In the genomic region with DNA sequence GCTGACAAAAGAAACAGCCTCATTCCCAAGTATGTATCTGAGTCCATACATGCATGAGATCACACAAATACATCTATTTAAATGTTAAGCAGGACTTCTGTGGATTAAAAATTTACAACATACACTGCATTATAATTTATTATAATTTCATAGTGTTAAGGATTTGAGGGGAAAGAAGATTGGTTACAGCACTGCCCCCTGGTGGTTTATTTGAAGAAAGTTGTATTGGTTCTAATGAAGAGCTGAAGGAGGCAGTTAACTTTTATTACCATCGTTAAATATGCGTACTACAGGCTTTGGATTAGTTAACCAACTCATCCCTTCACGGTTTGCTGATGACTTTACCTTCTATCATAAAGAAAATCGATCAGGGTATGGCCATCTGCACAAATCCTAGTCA, we compare ENCODE assay signal across 11 mouse cellular contexts. TPM values are rescaled to one million over a fixed set of nuclear protein-coding genes. Genes with fewer than 3 reads are reported as not detected.
A peak's percentile ranks its signal among the peaks of the same experiment; 100 is the strongest.
DNase-seq lines count a peak whose midpoint lies in the region; ATAC-seq and TF ChIP-seq lines count a peak whose summit lies in the region.
"Had no signal": no experiment of that assay in that cellular context is flagged by ENCODE, and none has a peak within 500 bp of the region (broad histone marks: within the 10 kb centered on the region; RNA-seq: fewer than 3 reads in every experiment).

No protein-coding gene starts in this region.

- peak; percentile 81 for TF ChIP-seq CTCF in left cerebral cortex, adult 2 months (IDR thresholded peaks at IDR 0.05)

- H3K27ac ChIP-seq in left cerebral cortex, adult 2 months = no peak overlapping the region
- H3K27ac ChIP-seq: heart, embryonic 13.5 days; limb, embryonic 12.5 days; neural tube, embryonic 13.5 days had no signal

- peak; percentile 36 for DNase-seq in embryo, embryonic 10 days (ENCODE audit: low spot score)
- no peak for DNase-seq in embryo, embryonic 9.5 days (ENCODE audit: extremely low spot score)
- no peak for DNase-seq in left cerebral cortex, adult 2 months (ENCODE audit: extremely low spot score in 1 of 2, low spot score in 2 of 2)
- no peak for DNase-seq in left cerebral cortex, adult 18-20 months (ENCODE audit: low spot score in 2 of 2)
- DNase-seq in MN1 (ENCODE audit: low spot score) = peak; percentile 38
- DNase-seq in right cerebral cortex, adult 2 months (ENCODE audit: low spot score in 2 of 2) = no peak
- no peak for DNase-seq in ovary, postnatal 10 days (ENCODE audit: low spot score)

- ATAC-seq in inflammation-experienced regulatory T-cells, adult 6 months = peak; percentile 48

- H3K4me3 ChIP-seq in left cerebral cortex, adult 2 months = no peak overlapping the region
- H3K4me3 ChIP-seq: heart, embryonic 13.5 days; limb, embryonic 12.5 days; neural tube, embryonic 13.5 days had no signal

- intact Hi-C loops in left cerebral cortex, adult 2 months (cut with DNase I) = no loop called here

RNA-seq across cellular contexts. Expression of a gene that starts 3.9 kb away (rescaled TPM):
- 10 to 100 TPM; 14.3 to 14.4 TPM for total RNA-seq in left cerebral cortex, adult 2 months (2021)
- total RNA-seq in left cerebral cortex, adult 18-20 months (2021) = 10 to 100 TPM; 14.3 to 15.2 TPM
- under 1 TPM in 1 of 3 experiments, not detected in 2; 0.25 TPM for polyA plus RNA-seq in inflammation-experienced regulatory T-cells, adult 6 months (2017; shearing (Covaris generic))

Comparison
In these comparisons a context has a peak if more than half of its experiments do, and no peak if none do; other contexts are left out.
1. DNase-seq: peak in embryo, embryonic 10 days (single experiment) and MN1 (single experiment); none in embryo, embryonic 9.5 days (single experiment), left cerebral cortex, adult 2 months (0 of 2), left cerebral cortex, adult 18-20 months (0 of 2), right cerebral cortex, adult 2 months (0 of 2) and ovary, postnatal 10 days (single experiment).